Mouse (Mus musculus) limb, embryonic 11.5 days (tissue): ENCODE results near the gene Xdh. TPM values are rescaled to one million over a fixed set of nuclear protein-coding genes. Genes with fewer than 3 reads are reported as not detected.
"Not testable (repeated sequence)": the region's sequence is repeated elsewhere in the genome, so short reads cannot be mapped to it uniquely, and the experiment has no call there.

Experiments used
- ATAC-seq: fragments of 200-750 bp; cut with Nextera tagmentation; 2 replicates; pipeline ENCODE4 v1.8.0; 2017; ENCODE audit warnings: low read depth; ENCODE audit not compliant: insufficient number of reproducible peaks, low FRiP score, low TSS enrichment
- DNase-seq: peaks from one replicate; pipeline ENCODE4 v3.0.0-alpha.2; 2015; ENCODE audit warnings: low spot score
- H3K27ac ChIP-seq: fragments of 300-500 bp; sonication (generic); replicated peaks from 2 replicates; pipeline ENCODE4 v1.5.1; 2014; ENCODE audit warnings: low read depth, mild to moderate bottlenecking, low read length
- H3K27me3 ChIP-seq: fragments of 300-500 bp; sonication (generic); 2 replicates; pipeline ENCODE4 v1.6.1; 2014; ENCODE audit warnings: mild to moderate bottlenecking, low read length, mixed read lengths; ENCODE audit not compliant: control insufficient read depth, insufficient read depth
- H3K36me3 ChIP-seq: fragments of 300-500 bp; sonication (generic); 2 replicates; pipeline ENCODE4 v1.6.1; 2014; ENCODE audit warnings: mild to moderate bottlenecking, low read length, moderate library complexity, mixed read lengths; ENCODE audit not compliant: control insufficient read depth, insufficient read depth
- H3K4me1 ChIP-seq: fragments of 300-500 bp; sonication (generic); 2 replicates; pipeline ENCODE4 v1.6.1; 2014; ENCODE audit warnings: low read length, mixed read lengths; ENCODE audit not compliant: control insufficient read depth, insufficient read depth
- H3K4me2 ChIP-seq: fragments of 300-500 bp; sonication (generic); 2 replicates; pipeline ENCODE4 v1.6.1; 2014; ENCODE audit warnings: low read depth, mild to moderate bottlenecking, moderate library complexity; ENCODE audit not compliant: severe bottlenecking
- H3K4me3 ChIP-seq: fragments of 300-500 bp; sonication (generic); 2 replicates; pipeline ENCODE4 v1.5.1; 2014; ENCODE audit warnings: low read depth, low read length
- H3K9ac ChIP-seq: fragments of 300-500 bp; sonication (generic); 2 replicates; pipeline ENCODE4 v1.6.1; 2014; ENCODE audit warnings: mild to moderate bottlenecking, low read length
- H3K9me3 ChIP-seq: fragments of 300-500 bp; sonication (generic); 2 replicates; pipeline ENCODE4 v1.6.1; 2016; ENCODE audit warnings: low read length; ENCODE audit not compliant: control insufficient read depth
- WGBS: fragments of 180-500 bp; shearing (Covaris S2); extraction: QIAGEN DNeasy Blood & Tissue Kit; methylation state at CpG from one replicate; pipeline ENCODE4 v1.1.7; 2014; 5-methylcytosine and 5-hydroxymethylcytosine counted together
- polyA plus RNA-seq: library from polyadenylated mRNA; unstranded; fragments of >200 nt; fragmentation: Nextera tagmentation; extraction: Ambion mirVana; gene quantifications from 2 replicates; pipeline ENCODE4 v1.2.1, GENCODE M21; 2014

The Xdh gene
- polyA plus RNA-seq, 1 experiment from 2014 or later: 0.19 TPM

DNA sequence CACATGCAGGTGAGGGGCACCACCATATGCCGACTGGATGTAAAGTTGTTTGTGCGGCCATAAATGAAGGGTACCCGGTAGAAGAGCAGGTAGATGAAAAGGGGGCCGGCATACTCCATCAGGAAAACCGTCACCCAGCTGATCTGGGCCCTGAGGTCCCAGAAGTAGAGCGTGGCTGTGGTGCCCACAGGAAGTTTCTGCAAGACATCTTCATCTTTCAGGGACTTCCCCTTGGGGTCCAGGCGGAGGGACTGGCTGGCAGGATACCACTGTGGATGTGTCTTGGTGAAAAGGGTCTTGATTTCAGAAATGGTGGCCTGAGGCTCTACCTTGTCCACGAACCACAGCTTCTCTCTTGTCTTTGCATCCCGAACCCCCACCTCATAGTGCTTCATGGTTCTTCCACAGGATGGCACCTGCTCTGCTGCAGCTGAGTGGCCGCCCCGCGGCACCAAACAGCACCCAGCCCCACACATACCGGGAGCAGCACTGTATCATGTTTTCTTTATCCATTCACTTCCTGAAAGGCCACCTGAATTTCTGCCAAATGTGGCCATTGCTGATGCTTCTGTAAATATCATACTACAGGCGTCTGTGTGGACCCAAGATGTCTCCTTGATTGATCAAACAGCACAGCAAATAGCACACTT, 78.9 kb downstream of the Xdh start:
- Histone ChIP-seq H3K4me2 (no peak overlapping the region), H3K4me3 (no peak overlapping the region), H3K9me3 (no peaks in the 10 kb centered on the region), H3K4me1 (no peaks in the 10 kb centered on the region), H3K27ac (no peak overlapping the region), H3K36me3 (no peaks in the 10 kb centered on the region), H3K9ac (no peak overlapping the region), H3K27me3 (no peaks in the 10 kb centered on the region)
- DNase-seq (no peak), ATAC-seq (no peak)
- WGBS: 89% methylated on average over 14 of the region's 14 CpGs

DNA sequence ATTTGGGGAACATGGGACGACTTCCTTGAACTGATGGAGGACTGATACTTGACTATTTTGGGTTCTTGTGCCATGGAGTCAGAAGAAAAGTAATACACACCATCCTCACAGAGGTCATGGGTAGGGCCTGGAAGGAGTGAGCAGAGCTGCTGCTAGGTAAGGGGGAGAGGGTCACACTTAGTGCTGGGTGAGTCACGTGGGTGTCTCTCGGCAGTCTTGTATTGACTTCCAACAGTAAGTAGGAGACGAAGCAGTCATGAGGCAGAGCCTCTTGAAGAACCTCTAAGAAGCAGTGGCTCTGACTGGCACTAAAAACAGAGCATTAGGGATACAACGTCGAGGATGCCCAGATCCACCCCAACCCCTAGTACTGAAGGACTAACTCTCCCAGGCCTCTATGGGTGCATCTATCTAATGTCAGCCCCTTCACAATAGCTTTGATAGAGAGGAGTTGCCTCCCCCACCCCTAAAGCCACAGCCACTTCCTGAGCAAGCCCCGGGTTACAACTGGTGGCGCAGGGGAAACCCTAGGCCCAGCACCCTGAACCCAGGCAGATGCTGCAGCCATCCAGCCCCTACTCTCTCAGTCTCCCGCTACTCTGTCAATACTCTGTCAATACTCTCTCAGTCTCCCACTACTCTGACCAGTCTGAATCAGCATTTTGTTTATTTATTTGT, 80.8 kb downstream of the Xdh start:
- H3K4me3 ChIP-seq: no peak overlapping the region
- DNase-seq (no peak), ATAC-seq (no peak)
- no peak overlapping the region for H3K27ac ChIP-seq
- H3K27me3 ChIP-seq: no peaks in the 10 kb centered on the region
- no peak overlapping the region for H3K4me2 ChIP-seq
- no peaks in the 10 kb centered on the region for H3K4me1 ChIP-seq
- no peak overlapping the region for H3K9ac ChIP-seq
- WGBS: 89% methylated on average over 9 of the region's 9 CpGs
- no peaks in the 10 kb centered on the region for H3K36me3 ChIP-seq
- H3K9me3 ChIP-seq: no peaks in the 10 kb centered on the region

DNA sequence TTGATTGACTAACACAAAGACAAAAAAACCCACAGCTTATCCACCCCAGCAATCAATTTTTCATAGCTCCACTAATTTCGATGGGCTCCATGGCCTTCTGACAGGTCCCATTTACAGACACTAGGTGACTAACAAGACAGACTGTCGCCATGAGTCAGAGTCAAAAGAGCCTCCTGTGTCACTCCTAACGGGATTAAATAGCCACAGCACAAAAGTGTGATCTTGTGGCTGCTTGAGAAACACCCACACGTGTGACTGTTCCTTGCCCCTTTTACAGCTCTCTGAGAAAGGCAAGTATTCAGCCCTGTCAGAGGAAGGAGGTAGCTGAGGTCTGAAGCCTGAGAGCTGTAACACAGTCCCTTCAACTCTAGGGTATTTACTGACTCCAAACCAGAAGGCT, 96.3 kb downstream of the Xdh start:
- ATAC-seq (no peak), DNase-seq (no peak)
- no peak overlapping the region for H3K27ac ChIP-seq
- no peak overlapping the region for H3K4me2 ChIP-seq
- no peak overlapping the region for H3K9ac ChIP-seq
- no peak overlapping the region for H3K4me3 ChIP-seq
- H3K9me3 ChIP-seq: no peaks in the 10 kb centered on the region
- no peaks in the 10 kb centered on the region for H3K36me3 ChIP-seq
- H3K27me3 ChIP-seq: no peaks in the 10 kb centered on the region
- WGBS: 72% methylated on average over 4 of the region's 4 CpGs
- H3K4me1 ChIP-seq: no peaks in the 10 kb centered on the region

DNA sequence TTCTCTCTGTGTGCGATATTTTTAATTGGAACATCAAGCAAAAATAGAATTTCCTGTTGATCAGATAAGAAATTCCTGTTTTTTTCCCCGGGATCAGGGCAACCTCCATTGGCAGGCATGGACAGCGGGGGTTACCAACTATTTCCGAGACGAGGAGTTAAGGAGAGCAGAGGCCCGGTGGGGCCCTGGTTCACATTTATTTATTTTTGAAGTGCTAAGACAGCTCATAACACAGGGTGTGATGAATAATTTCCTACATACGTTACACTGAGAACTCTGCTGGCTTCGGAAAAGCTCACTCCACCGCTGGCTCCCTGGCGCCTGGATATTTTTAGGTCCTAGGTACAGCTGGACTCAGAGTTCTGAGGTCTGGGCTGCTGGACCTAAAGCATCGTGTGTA, 97.0 kb downstream of the Xdh start:
- no peaks in the 10 kb centered on the region for H3K27me3 ChIP-seq
- DNase-seq: no peak
- H3K27ac ChIP-seq: no peak overlapping the region
- no peak overlapping the region for H3K9ac ChIP-seq
- H3K36me3 ChIP-seq: no peaks in the 10 kb centered on the region
- H3K4me1 ChIP-seq: no peaks in the 10 kb centered on the region
- no peak overlapping the region for H3K4me2 ChIP-seq
- no peak overlapping the region for H3K4me3 ChIP-seq
- WGBS: 86% methylated on average over 11 of the region's 11 CpGs
- no peak for ATAC-seq
- H3K9me3 ChIP-seq: no peaks in the 10 kb centered on the region

DNA sequence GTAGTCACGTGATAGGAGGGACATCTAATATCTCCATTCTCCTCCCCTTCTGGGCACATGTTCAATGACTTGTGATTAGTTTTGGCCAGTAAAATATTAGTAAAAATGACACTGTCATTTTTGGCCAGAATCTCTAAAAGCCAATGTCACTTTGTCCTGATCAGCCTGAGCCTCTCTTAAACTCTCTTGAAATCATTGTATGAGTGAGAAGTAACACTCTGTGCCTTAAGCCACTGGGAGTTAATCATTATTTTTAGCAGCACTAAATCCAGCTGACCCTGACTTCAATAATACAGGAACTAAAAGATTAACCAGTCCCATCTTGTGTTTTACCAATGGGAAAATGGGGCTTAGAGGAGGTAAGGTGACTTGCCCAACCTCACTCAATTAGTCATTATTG, 102.6 kb downstream of the Xdh start:
- WGBS: 85% methylated on average over 1 of the region's 1 CpGs
- Histone ChIP-seq H3K9me3 (no peaks in the 10 kb centered on the region), H3K9ac (no peak overlapping the region), H3K4me2 (no peak overlapping the region), H3K27ac (no peak overlapping the region), H3K27me3 (no peaks in the 10 kb centered on the region), H3K36me3 (no peaks in the 10 kb centered on the region), H3K4me3 (no peak overlapping the region), H3K4me1 (no peaks in the 10 kb centered on the region)
- DNase-seq (no peak), ATAC-seq (no peak)

DNA sequence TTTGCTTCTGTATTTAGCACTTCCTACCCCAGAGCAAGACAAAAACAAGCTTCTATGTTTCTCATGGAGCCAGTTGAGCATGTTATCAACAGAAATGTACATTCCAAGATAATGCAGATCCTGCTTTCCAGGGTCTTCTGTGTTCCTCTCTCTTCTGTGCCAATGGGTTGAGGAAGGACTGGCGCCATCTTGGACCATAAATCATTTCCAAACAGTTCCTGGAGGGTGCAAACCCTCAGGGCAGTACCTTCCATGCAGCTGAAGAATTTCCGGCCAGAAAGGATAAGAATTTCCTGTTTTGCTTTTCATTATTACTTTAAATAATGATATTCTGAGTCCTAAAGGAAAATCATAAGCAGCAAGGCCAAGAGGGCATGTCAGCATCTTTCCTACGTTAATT, 104.4 kb downstream of the Xdh start:
- Histone ChIP-seq H3K4me3 (no peak overlapping the region), H3K4me2 (no peak overlapping the region), H3K9ac (no peak overlapping the region), H3K9me3 (no peaks in the 10 kb centered on the region), H3K36me3 (no peaks in the 10 kb centered on the region), H3K27me3 (no peaks in the 10 kb centered on the region), H3K27ac (no peak overlapping the region), H3K4me1 (no peaks in the 10 kb centered on the region)
- WGBS: 76% methylated on average over 3 of the region's 3 CpGs
- no peak for ATAC-seq
- DNase-seq: no peak

DNA sequence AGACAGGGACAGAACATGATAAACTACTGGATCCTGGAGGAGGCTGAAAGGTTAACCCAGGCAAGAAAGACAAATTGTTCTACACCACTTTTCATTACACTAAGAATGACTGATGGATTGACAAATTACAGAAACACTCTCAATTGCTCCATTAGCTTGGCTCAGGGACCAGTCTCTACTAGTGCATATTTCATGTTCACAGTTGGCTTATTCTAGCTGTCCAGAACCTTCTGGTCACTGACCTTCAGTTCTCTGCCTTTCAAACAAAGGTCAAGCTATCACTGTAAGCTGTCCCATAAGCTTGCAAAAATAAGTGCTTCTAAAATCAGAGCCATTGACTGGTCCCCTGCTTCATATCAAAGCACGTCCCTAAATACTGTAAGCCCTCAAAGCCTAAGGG, 107.0 kb downstream of the Xdh start:
- Histone ChIP-seq H3K27me3 (no peaks in the 10 kb centered on the region), H3K36me3 (no peaks in the 10 kb centered on the region), H3K9ac (no peak overlapping the region), H3K4me1 (no peaks in the 10 kb centered on the region), H3K4me2 (no peak overlapping the region), H3K27ac (no peak overlapping the region), H3K4me3 (no peak overlapping the region), H3K9me3 (no peaks in the 10 kb centered on the region)
- no peak for DNase-seq
- ATAC-seq: no peak
- 86% methylated on average over 1 of the region's 1 CpGs for WGBS

DNA sequence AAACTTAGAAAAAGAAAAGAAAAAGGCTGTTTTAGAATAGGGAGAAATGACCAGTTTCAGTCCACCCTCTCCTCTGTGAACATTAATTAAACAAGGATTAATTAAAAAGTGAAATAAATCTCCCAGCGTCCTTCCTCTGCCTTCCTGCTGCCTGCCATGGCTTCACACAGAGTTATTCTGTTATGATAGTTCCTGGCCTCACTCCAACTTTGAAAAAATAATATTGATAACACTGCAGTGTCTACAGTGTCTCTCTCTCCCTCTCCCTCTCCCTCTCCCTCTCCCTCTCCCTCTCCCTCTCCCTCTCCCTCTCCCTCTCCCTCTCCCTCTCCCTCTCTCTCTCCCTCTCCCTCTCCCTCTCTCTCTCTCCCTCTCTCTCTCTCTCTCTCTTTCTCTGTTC, 110.1 kb downstream of the Xdh start:
- not testable (repeated sequence) for H3K4me3 ChIP-seq, DNase-seq, H3K4me1 ChIP-seq, H3K4me2 ChIP-seq, H3K36me3 ChIP-seq, H3K27me3 ChIP-seq, H3K27ac ChIP-seq, H3K9ac ChIP-seq, H3K9me3 ChIP-seq, ATAC-seq
- WGBS: 77% methylated on average over 1 of the region's 1 CpGs
